Mouse (Mus musculus) cerebellum, adult 2 months (tissue): ENCODE measurements at regions not wholly inside any gene's neighbourhood (a gene's known extent, or its start where the extent isn't known, plus 50 kb on each side); places are given as distances from the start of the nearest gene placed in this dataset.

Source experiments
- CTCF ChIP-seq: fragments of 200-500 bp; IDR thresholded peaks from 2 replicates; pipeline ENCODE4 v1.5.1; 2011; ENCODE audit warnings: low read depth, mild to moderate bottlenecking, control low read depth, low read length, moderate library complexity, borderline replicate concordance; ENCODE audit not compliant: insufficient read depth
- POLR2A ChIP-seq: fragments of 200-500 bp; IDR thresholded peaks from 2 replicates; pipeline ENCODE4 v1.6.1; 2011; ENCODE audit warnings: low read length, control low read depth, borderline replicate concordance; ENCODE audit not compliant: insufficient read depth

GRCm38 (mm10) chr2:47088635-47089034 lies 1725.3 kb upstream of the Acvr2a start:
- TF ChIP-seq CTCF = no peak
- TF ChIP-seq POLR2A = no peak
